Mouse (Mus musculus) forebrain, embryonic 14.5 days (tissue): ENCODE measurements around the gene Zbtb40. TPM values are rescaled to one million over a fixed set of nuclear protein-coding genes. Genes with fewer than 3 reads are reported as not detected.

ENCODE experiments used
- ATAC-seq: fragments of 200-750 bp; cut with Nextera tagmentation; 2 replicates; pipeline ENCODE4 v1.8.0; 2017; ENCODE audit warnings: mild to moderate bottlenecking, moderate library complexity
- DNase-seq: peaks from one replicate; pipeline ENCODE4 v3.0.0-alpha.2; 2015; ENCODE audit warnings: low spot score
- H3K27ac ChIP-seq: fragments of 300-500 bp; sonication (generic); 2 replicates; pipeline ENCODE4 v1.5.1; 2014; ENCODE audit warnings: low read depth, mild to moderate bottlenecking, control low read depth, low read length, moderate library complexity
- H3K27me3 ChIP-seq: fragments of 300-500 bp; sonication (generic); replicated peaks from 2 replicates; pipeline ENCODE4 v1.6.1; 2014; ENCODE audit warnings: low read length, control low read depth, mixed read lengths; ENCODE audit not compliant: control insufficient read depth, insufficient read depth
- H3K36me3 ChIP-seq: fragments of 300-500 bp; sonication (generic); 2 replicates; pipeline ENCODE4 v1.6.1; 2014; ENCODE audit warnings: low read length, control low read depth; ENCODE audit not compliant: control insufficient read depth, insufficient read depth
- H3K4me1 ChIP-seq: fragments of 300-500 bp; sonication (generic); 2 replicates; pipeline ENCODE4 v1.6.1; 2014; ENCODE audit warnings: antibody characterized with exemption, low read length, control low read depth; ENCODE audit not compliant: control insufficient read depth, insufficient read depth
- H3K4me2 ChIP-seq: fragments of 300-500 bp; sonication (generic); 2 replicates; pipeline ENCODE4 v1.6.1; 2014; ENCODE audit warnings: mild to moderate bottlenecking, control low read depth, low read length
- H3K4me3 ChIP-seq: fragments of 300-500 bp; sonication (generic); 2 replicates; pipeline ENCODE4 v1.5.1; 2014; ENCODE audit warnings: low read depth, low read length, control low read depth
- H3K9ac ChIP-seq: fragments of 300-500 bp; sonication (generic); 2 replicates; pipeline ENCODE4 v1.6.1; 2014; ENCODE audit warnings: mild to moderate bottlenecking, low read length, control low read depth, moderate library complexity
- H3K9me3 ChIP-seq: fragments of 300-500 bp; sonication (generic); replicated peaks from 2 replicates; pipeline ENCODE4 v1.6.1; 2016; ENCODE audit warnings: low read length, control low read depth, mixed read lengths; ENCODE audit not compliant: control insufficient read depth
- WGBS: fragments of 180-500 bp; shearing (Covaris S2); extraction: QIAGEN DNeasy Blood & Tissue Kit; methylation state at CpG from one replicate; pipeline ENCODE4 v1.1.7; 2014; 5-methylcytosine and 5-hydroxymethylcytosine counted together
- polyA plus RNA-seq: library from polyadenylated mRNA; unstranded; fragments of >200 nt; fragmentation: Nextera tagmentation; extraction: Ambion mirVana; gene quantifications from 2 replicates; pipeline ENCODE4 v1.2.1, GENCODE M21; 2014

Zbtb40 gene
- polyA plus RNA-seq, 1 experiment from 2014 or later, result 2.8 TPM

GRCm38 (mm10) chr4:136942761-136943160, 105.8 kb downstream of the Zbtb40 start:
- Histone ChIP-seq H3K4me1 (0 out of 2 replicates have a peak, but pooled peaks cover 3% of the 10 kb centered on the region), H3K27ac (no peak overlapping the region), H3K4me3 (no peak overlapping the region), H3K36me3 (no peaks in the 10 kb centered on the region), H3K9me3 (no peaks in the 10 kb centered on the region), H3K27me3 (no peaks in the 10 kb centered on the region), H3K9ac (no peak overlapping the region), H3K4me2 (no peak overlapping the region)
- ATAC-seq, result no peak
- 34% methylated on average over 18 of the region's 18 CpGs for WGBS
- no peak for DNase-seq

- Histone ChIP-seq H3K27me3 (no peaks in the 10 kb centered on the region), H3K36me3 (no peaks in the 10 kb centered on the region), H3K4me1 (peaks cover 8% of the 10 kb centered on the region; the same call in 1 of the 2 replicates), H3K4me3 (no peak overlapping the region), H3K27ac (no peak overlapping the region), H3K4me2 (no peak overlapping the region), H3K9ac (no peak overlapping the region), H3K9me3 (no peaks in the 10 kb centered on the region)
- ATAC-seq, result no peak
- 91% methylated on average over 5 of the region's 5 CpGs for WGBS
- no peak for DNase-seq
Observed at GRCm38 (mm10) chr4:136937935-136938334, 110.7 kb downstream of the Zbtb40 start.

GRCm38 (mm10) chr4:136937344-136937743, 111.3 kb downstream of the Zbtb40 start:
- WGBS, result 83% methylated on average over 4 of the region's 4 CpGs
- no peaks in the 10 kb centered on the region for H3K36me3 ChIP-seq
- H3K4me3 ChIP-seq, result no peak overlapping the region
- H3K27ac ChIP-seq, result no peak overlapping the region
- no peak overlapping the region for H3K9ac ChIP-seq
- ATAC-seq (no peak), DNase-seq (no peak)
- no peaks in the 10 kb centered on the region for H3K9me3 ChIP-seq
- no peaks in the 10 kb centered on the region for H3K27me3 ChIP-seq
- H3K4me1 ChIP-seq, result peaks cover 4% of the 10 kb centered on the region; the same call in 1 of the 2 replicates
- no peak overlapping the region for H3K4me2 ChIP-seq

GRCm38 (mm10) chr4:136934746-136935613, 113.6 kb downstream of the Zbtb40 start:
- H3K36me3 ChIP-seq, result no peaks in the 10 kb centered on the region
- peaks cover 4% of the 10 kb centered on the region; the same call in 1 of the 2 replicates for H3K4me1 ChIP-seq
- H3K4me3 ChIP-seq, result no peak overlapping the region
- H3K4me2 ChIP-seq, result no peak overlapping the region
- DNase-seq (no peak), ATAC-seq (0 out of 2 replicates have a peak, but pooled peaks have one; percentile 46)
- WGBS, result 51% methylated on average over 16 of the region's 18 CpGs
- H3K27ac ChIP-seq, result no peak overlapping the region
- no peak overlapping the region for H3K9ac ChIP-seq
- H3K27me3 ChIP-seq, result no peaks in the 10 kb centered on the region
- no peaks in the 10 kb centered on the region for H3K9me3 ChIP-seq

GRCm38 (mm10) chr4:136930474-136930873, 118.1 kb downstream of the Zbtb40 start:
- H3K27me3 ChIP-seq, result peaks cover 10% of the 10 kb centered on the region; the same call in 1 of the 2 replicates
- no peak overlapping the region for H3K4me3 ChIP-seq
- H3K27ac ChIP-seq, result no peak overlapping the region
- H3K4me2 ChIP-seq, result no peak overlapping the region
- H3K4me1 ChIP-seq, result peaks cover 7% of the 10 kb centered on the region; the same call in 1 of the 2 replicates
- no peaks in the 10 kb centered on the region for H3K9me3 ChIP-seq
- no peaks in the 10 kb centered on the region for H3K36me3 ChIP-seq
- no peak overlapping the region for H3K9ac ChIP-seq
- DNase-seq (no peak), ATAC-seq (no peak)
- 91% methylated on average over 8 of the region's 8 CpGs for WGBS

Other genes with a start within 250 kb of the Zbtb40 start
- 9.3 and 9.6 TPM in 2 replicates for gene Ephb2, start 212.8 kb downstream of the Zbtb40 start, polyA plus RNA-seq
- gene C1qb, start 162.6 kb downstream of the Zbtb40 start, polyA plus RNA-seq, result 45.2 and 45.8 TPM in 2 replicates
- 22.3 and 25.6 TPM in 2 replicates for gene C1qc, start 155.7 kb downstream of the Zbtb40 start, polyA plus RNA-seq
- gene C1qa, start 150.0 kb downstream of the Zbtb40 start, polyA plus RNA-seq, result 24.3 and 28.1 TPM in 2 replicates
- gene Epha8, start 92.0 kb downstream of the Zbtb40 start, polyA plus RNA-seq, result 1.9 and 3.1 TPM in 2 replicates
- gene Wnt4, start 228.7 kb upstream of the Zbtb40 start, polyA plus RNA-seq, result 0.80 and 1.4 TPM in 2 replicates